Mouse (Mus musculus): ENCODE results near the gene Bysl. TPM values are rescaled to one million over a fixed set of nuclear protein-coding genes. Genes with fewer than 3 reads are reported as not detected.

The Bysl gene
- total RNA-seq, 2 experiments from 2014 or later: 5.9 to 8.4 TPM

DNA sequence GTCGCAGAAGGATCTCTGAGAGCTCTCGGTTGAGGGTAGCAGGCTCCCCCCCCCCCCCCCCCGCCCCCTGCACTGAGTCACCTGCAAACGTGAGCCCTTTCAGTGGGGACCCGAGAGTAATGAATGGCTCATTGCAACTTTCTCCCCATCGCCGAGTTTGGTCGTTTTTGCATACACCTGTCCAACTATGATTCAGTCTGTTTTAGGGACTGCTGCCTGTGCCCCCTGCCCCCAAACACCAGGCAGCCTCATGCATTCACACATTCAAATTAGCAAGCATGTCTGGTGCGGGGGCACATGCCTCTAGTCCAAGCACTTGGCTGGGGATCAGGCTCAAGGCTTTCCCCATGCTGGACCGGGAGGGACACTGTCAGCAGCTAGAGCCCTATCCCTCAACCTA lies 56.7 kb downstream of the Bysl start:
- no peak for ATAC-seq (replicated peaks; ENCODE audit: low FRiP score, poor library complexity, severe bottlenecking)

DNA sequence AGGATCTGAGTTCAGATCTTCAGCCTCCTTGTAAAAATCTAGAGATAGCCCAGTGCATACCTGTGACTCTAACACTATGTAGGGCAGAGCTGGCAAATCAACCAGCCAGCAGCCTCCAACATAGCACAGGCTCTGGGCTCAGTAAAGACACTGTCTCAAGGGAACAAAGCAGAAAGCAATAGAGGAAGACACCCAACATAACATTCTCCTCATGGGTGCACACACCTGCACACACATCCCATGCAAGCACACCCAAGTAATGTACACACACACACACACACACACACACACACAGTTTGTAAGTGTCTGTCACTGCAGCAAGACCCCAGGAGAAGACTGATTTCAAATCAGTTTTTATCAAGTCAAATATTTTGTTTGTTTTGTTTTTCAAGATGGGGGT lies 58.3 kb downstream of the Bysl start:
- ATAC-seq (replicated peaks; ENCODE audit: low FRiP score, poor library complexity, severe bottlenecking): no peak

DNA sequence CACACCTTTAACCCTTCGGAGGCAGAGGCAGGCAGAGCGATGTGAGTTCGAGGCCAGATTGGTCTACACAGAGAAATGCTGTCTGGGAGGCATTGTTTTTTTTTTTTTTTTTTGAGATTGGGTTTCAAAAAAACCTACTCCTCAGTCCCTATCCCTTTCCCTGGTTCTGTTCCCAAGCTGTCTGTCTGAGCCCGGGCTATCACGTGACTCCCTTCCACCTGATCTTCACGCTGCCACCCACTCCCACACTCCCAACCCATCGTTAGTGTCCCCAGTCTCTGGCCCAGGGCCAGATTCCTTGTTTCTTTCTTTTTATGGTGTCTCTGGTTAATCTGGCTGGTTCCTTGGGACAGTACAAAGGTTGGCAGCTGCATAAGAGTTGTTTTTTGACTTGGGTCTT lies 60.2 kb downstream of the Bysl start:
- no peak for ATAC-seq (replicated peaks; ENCODE audit: low FRiP score, poor library complexity, severe bottlenecking)

Other genes starting within 250 kb of the Bysl start
- gene Mrps10, start 242.6 kb downstream of the Bysl start, total RNA-seq (2015; ENCODE audit: low replicate concordance): 7.6 and 8.4 TPM in 2 replicates
- 0.23 and 10.7 TPM in 2 replicates for gene Mrps10, start 242.6 kb downstream of the Bysl start, total RNA-seq (2017; ENCODE audit: low replicate concordance)
- gene Guca1b, start 226.1 kb downstream of the Bysl start, total RNA-seq (2015; ENCODE audit: low replicate concordance): not detected in 2 replicates
- not detected in 2 replicates for gene Guca1b, start 226.1 kb downstream of the Bysl start, total RNA-seq (2017; ENCODE audit: low replicate concordance)
- gene Guca1a, start 210.9 kb downstream of the Bysl start, total RNA-seq (2015; ENCODE audit: low replicate concordance): 2.5 TPM in 1 of 2 replicates, not detected in the other
- not detected in 2 replicates for gene Guca1a, start 210.9 kb downstream of the Bysl start, total RNA-seq (2017; ENCODE audit: low replicate concordance)
- gene AI661453, start 174.9 kb downstream of the Bysl start, total RNA-seq (2015; ENCODE audit: low replicate concordance): 1.4 TPM in 1 of 2 replicates, not detected in the other
- not detected in 2 replicates for gene AI661453, start 174.9 kb downstream of the Bysl start, total RNA-seq (2017; ENCODE audit: low replicate concordance)
- not detected in 2 replicates for gene 1700001C19Rik, start 174.1 kb downstream of the Bysl start, total RNA-seq (2015; ENCODE audit: low replicate concordance)
- gene 1700001C19Rik, start 174.1 kb downstream of the Bysl start, total RNA-seq (2017; ENCODE audit: low replicate concordance): not detected in 2 replicates
- 35.6 and 71.4 TPM in 2 replicates for gene Taf8, start 109.2 kb downstream of the Bysl start, total RNA-seq (2015; ENCODE audit: low replicate concordance)
- 54.4 and 71.9 TPM in 2 replicates for gene Taf8, start 109.2 kb downstream of the Bysl start, total RNA-seq (2017; ENCODE audit: low replicate concordance)
- gene Ccnd3, start 106.4 kb downstream of the Bysl start, total RNA-seq (2015; ENCODE audit: low replicate concordance): 360 and 366 TPM in 2 replicates
- gene Ccnd3, start 106.4 kb downstream of the Bysl start, total RNA-seq (2017; ENCODE audit: low replicate concordance): 181 and 222 TPM in 2 replicates
- gene Med20, start 90 bp upstream of the Bysl start, total RNA-seq (2015; ENCODE audit: low replicate concordance): 28.1 and 37.8 TPM in 2 replicates
- gene Med20, start 90 bp upstream of the Bysl start, total RNA-seq (2017; ENCODE audit: low replicate concordance): 36.5 and 63.2 TPM in 2 replicates
- gene Gm20517, start 97 bp upstream of the Bysl start, total RNA-seq (2015; ENCODE audit: low replicate concordance): 11.5 and 13.8 TPM in 2 replicates
- gene Gm20517, start 97 bp upstream of the Bysl start, total RNA-seq (2017; ENCODE audit: low replicate concordance): 9.5 and 18.9 TPM in 2 replicates
- gene Usp49, start 19.2 kb upstream of the Bysl start, total RNA-seq (2015; ENCODE audit: low replicate concordance): 26.8 and 35.7 TPM in 2 replicates
- gene Usp49, start 19.2 kb upstream of the Bysl start, total RNA-seq (2017; ENCODE audit: low replicate concordance): 29.2 and 46.3 TPM in 2 replicates
- gene Tomm6, start 76.9 kb upstream of the Bysl start, total RNA-seq (2015; ENCODE audit: low replicate concordance): 44.7 and 48.6 TPM in 2 replicates
- 2.1 and 3.5 TPM in 2 replicates for gene Tomm6, start 76.9 kb upstream of the Bysl start, total RNA-seq (2017; ENCODE audit: low replicate concordance)
- gene Frs3, start 77.5 kb upstream of the Bysl start, total RNA-seq (2015; ENCODE audit: low replicate concordance): not detected in 2 replicates
- not detected in 2 replicates for gene Frs3, start 77.5 kb upstream of the Bysl start, total RNA-seq (2017; ENCODE audit: low replicate concordance)
- gene Gm21981, start 83.0 kb upstream of the Bysl start, total RNA-seq (2015; ENCODE audit: low replicate concordance): not detected in 2 replicates
- gene Gm21981, start 83.0 kb upstream of the Bysl start, total RNA-seq (2017; ENCODE audit: low replicate concordance): not detected in 2 replicates
- not detected in 2 replicates for gene Prickle4, start 83.2 kb upstream of the Bysl start, total RNA-seq (2015; ENCODE audit: low replicate concordance)
- not detected in 2 replicates for gene Prickle4, start 83.2 kb upstream of the Bysl start, total RNA-seq (2017; ENCODE audit: low replicate concordance)
- gene Pgc, start 115.3 kb upstream of the Bysl start, total RNA-seq (2015; ENCODE audit: low replicate concordance): not detected in 2 replicates
- gene Pgc, start 115.3 kb upstream of the Bysl start, total RNA-seq (2017; ENCODE audit: low replicate concordance): not detected in 2 replicates
- 9.0 and 13.0 TPM in 2 replicates for gene Tfeb, start 125.5 kb upstream of the Bysl start, total RNA-seq (2015; ENCODE audit: low replicate concordance)
- gene Tfeb, start 125.5 kb upstream of the Bysl start, total RNA-seq (2017; ENCODE audit: low replicate concordance): 0.23 and 5.4 TPM in 2 replicates
- not detected in 2 replicates for gene Mdfi, start 223.2 kb upstream of the Bysl start, total RNA-seq (2015; ENCODE audit: low replicate concordance)
- gene Mdfi, start 223.2 kb upstream of the Bysl start, total RNA-seq (2017; ENCODE audit: low replicate concordance): not detected in 2 replicates

Measured in erythroid progenitor cell, adult 5-6 weeks (primary cell).